Mouse (Mus musculus) cerebellum, adult 11 months (tissue): ENCODE measurements around the gene Btbd10.
A peak's percentile ranks its signal among the peaks of the same experiment; 100 is the strongest.

ENCODE experiments used
- DNase-seq: peaks from one replicate; pipeline ENCODE4 v3.0.0; 2022

The Btbd10 gene

GRCm38 (mm10) chr7:113368746-113369619 is at the start of gene Btbd10:
Gene Btbd10 (minus strand): TSS chr7:113369392.
- peak; percentile 96 for DNase-seq

DNA sequence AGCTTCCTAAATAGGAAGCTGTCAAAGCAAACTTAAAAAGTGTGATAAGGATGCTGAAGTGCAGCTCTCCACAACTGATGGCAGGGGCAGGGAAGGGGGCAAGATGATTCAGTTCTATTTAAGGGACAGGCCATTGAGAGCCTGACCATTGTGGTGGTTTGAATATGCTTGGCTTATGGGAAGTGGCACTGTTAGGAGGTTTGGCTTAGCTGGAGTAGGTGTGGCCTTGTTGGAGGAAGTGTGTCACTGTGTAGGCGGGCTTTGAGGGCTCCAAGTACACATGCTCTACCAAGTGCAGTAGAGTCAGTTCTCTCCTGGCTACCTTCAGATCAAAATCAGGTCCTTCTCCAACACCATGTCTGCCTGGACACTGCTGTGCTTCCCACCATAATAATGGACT is 47.3 kb upstream of the Btbd10 start:
- DNase-seq, result no peak

- DNase-seq, result no peak
These were observed 46.1 kb upstream of the Btbd10 start for GRCm38 (mm10) chr7:113415256-113415655.

DNA sequence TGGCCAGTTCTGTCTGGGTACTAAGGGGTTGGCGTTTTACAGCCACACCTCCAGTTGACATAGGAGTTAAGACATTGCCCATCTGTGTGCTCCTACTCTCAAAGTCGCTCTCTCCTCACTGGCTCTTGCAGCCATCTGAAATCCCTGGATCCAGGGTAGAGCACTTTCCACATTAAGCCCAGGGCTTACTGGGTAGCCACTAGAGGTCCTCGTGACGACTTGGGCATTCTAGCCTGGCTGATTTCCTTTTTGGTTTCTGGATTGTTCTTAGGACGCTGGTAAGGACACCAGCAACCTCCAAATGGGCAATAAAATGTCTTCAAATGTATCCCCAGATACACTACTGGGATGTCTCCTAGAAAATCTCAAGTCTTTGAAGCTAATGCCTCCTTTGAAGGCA is 39.5 kb upstream of the Btbd10 start:
- no peak for DNase-seq

- DNase-seq, result no peak
These were observed 28.9 kb upstream of the Btbd10 start for GRCm38 (mm10) chr7:113398083-113398482.

DNA sequence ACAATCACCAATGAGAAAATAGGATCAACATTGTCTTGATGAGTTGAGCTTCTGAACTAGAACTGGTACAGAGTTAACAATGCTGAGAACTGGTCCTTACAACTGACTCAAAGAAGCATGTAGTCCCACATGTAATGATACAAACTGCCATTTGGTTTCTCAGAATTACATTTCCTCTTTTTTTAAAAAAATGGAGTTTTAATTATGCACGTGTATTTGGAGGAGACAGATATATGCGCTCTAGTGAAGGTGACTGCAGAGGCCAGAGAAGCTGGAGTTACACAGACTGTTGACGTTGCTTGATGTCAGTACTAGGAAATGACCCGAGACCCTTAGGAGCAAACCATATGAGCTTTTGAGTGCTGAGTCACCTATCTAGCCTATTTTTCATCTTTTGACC is 27.5 kb upstream of the Btbd10 start:
- DNase-seq, result no peak

GRCm38 (mm10) chr7:113391619-113392018 is 22.4 kb upstream of the Btbd10 start:
- DNase-seq, result no peak

DNA sequence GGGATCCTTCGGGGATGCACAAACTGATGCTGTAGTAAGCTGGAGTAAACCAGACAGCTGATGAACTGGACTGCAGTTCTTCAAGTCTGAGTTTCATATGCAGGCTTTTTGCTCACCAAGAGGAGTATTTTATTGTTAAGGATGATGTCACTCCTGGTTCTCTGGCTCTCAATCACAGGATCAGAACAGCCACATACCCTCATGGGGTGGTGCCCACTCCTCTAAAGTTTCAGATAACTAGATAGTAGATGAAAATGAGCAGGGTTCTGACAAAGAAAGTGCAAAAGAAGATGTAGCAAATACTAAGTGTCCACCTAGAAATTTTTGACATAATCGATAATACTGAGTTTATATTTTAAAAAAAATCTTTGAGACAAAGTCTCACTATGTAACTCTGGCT is 19.3 kb upstream of the Btbd10 start, which contains the start of gene Pth:
Pth (minus strand) TSS at position 101 of the 400 bp plus-strand sequence.
- DNase-seq, result no peak

GRCm38 (mm10) chr7:113377875-113378658 is 8.9 kb upstream of the Btbd10 start:
- DNase-seq, result peak; percentile 48

DNA sequence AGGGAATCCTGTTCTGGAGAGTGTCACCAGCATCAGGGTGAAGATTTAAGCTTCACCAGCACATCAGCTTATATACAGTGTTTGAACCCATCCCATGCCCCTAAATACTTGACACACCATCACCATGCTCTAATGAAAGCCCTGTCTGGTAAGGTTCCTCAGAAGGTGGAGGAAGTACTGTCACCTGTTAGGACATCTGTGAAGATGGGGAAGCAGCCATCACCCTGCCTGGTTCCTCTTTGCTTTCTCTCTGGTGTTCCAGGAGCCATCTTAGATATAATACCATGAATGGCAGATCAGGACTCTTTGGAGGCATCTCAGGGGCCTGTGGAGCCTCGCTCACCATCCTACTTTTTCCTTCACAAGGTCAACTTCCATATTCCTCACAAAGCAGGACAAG is 3.5 kb upstream of the Btbd10 start:
- DNase-seq, result no peak

DNA sequence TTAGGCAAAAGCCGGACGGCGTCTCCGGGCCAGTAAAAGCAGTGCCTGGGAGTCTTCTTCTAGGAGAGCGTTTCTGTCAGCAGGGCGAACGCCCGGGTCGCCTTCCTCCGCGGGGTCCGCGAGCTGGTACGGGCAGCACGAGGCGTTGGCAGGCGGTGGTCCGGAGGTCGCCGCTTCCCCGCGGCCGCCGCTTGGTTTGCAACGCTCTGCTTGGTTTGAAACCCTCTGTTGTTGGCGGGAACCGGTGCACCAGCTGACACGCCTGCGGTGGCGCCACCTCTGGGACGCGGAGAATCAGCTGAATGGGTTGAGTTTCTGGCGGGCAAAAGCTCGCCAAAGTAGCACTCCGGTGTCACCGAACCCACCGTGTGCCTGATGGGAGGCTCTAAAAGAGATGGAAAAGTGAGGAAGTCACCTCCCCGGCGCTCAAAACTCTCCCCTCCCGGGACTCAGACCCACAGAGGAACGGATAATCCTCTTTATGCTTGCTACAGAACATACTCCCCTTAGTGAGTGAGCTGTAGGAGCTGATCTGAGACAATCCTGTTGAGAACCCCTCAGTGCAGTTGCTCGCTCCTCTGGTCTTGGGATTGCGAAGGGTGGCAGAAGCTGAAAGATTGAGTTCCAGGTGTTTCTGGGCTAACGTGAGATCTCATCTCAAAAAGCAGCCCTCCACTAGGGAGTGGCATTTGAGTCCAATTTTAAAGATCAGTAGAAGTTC is 588 bp upstream of the Btbd10 start:
- no peak for DNase-seq

DNA sequence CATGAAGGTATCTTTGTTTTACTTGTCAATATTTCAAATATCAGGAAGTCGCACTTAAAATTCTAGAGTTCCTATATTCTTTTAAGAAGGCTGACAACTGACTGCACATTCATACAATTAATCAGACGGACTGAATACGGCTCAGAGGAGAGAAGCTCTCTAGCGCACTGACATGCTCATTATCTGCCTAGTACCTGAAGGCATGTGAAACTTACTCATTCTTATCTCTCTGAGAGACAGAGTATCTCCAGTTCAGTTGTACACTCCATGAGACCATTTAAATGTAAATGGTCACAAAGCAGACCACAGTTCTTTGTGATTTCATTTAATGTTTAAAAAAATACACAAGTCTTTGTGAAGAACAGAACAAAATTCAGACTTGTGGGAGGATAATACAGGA is 1.8 kb downstream of the Btbd10 start:
- DNase-seq, result no peak

GRCm38 (mm10) chr7:113349089-113349488 is 20.1 kb downstream of the Btbd10 start:
- no peak for DNase-seq

GRCm38 (mm10) chr7:113347694-113348093 is 21.5 kb downstream of the Btbd10 start:
- DNase-seq, result no peak

DNA sequence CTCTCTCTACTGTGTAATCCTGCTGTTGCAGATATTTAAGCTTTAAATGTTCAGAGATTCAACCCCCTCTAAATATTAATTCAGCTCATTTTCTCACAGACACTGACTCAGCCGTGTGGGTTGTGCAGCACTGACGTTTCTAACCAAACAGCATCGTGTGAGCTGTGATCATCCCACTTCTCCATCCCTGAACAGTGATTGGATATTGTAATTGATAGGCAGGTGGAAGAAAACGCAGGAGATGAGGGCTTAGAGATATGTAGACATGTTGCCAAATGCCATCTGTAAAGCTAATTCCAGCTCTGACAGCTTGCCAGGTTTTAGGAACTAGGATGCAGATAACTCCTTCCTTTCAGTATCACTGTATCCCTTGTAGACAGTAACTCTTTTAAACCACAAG is 21.9 kb downstream of the Btbd10 start:
- peak; percentile 78 for DNase-seq

GRCm38 (mm10) chr7:113335250-113335649 is 33.9 kb downstream of the Btbd10 start:
- DNase-seq, result no peak

DNA sequence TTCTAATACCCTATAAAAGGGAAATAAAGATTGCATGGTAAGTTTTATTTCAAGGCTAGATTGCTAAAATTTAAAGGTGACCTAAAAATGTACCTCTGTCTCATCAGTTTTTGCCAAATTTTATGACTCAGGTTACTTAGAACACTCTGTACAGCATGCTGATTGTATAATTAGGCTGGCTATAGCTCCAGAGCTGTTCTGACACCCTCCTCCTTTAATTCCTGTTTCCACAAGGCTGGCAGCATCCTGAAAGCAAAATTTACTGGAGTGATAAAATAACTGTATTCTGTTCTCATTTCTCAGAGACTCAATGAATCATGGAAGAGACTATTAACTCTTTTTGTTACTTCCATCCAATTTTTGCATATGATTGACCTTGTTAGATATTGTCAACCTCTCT is 35.2 kb downstream of the Btbd10 start:
- no peak for DNase-seq

- no peak for DNase-seq
These were observed 49.1 kb downstream of the Btbd10 start for GRCm38 (mm10) chr7:113320128-113320527.

DNA sequence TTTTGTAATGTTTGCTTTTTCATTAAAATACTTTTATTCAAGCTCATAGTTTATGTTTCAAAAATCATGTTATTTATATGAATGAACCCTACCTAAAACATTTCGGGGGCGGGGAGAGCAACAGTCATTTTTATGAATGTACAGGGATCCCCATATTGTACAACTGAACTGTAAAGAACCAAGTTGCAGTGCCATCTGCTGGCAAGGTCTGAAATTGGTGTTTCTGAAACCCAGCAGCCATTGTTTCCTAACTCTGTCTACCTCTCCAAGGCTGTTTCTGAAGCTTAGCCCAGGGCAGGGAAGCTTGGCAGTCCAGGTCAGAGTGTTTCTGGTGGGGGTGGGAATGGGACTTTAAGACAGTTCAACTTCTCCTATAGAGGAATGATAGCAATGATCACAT is 57.4 kb downstream of the Btbd10 start:
- DNase-seq, result peak; percentile 54

DNA sequence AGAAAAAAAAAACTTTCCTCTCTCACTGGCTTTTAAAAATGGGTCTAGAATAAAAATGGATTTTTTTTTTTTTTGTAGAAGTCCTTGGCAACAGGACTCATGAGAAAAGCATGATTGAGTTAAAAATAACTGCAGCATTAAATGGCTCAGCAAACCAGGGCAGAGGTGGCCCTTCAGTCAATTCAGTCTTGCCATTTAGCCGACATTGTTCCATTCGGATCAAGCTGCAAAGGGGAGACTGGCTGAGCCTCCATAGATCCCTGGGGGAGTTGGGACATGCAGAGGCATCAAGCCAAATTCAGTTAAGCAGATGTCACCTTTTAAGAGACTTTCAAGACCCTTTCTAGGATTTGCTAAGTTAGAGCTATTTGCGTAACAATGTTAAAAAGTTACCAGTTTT is 59.1 kb downstream of the Btbd10 start:
- DNase-seq, result no peak

DNA sequence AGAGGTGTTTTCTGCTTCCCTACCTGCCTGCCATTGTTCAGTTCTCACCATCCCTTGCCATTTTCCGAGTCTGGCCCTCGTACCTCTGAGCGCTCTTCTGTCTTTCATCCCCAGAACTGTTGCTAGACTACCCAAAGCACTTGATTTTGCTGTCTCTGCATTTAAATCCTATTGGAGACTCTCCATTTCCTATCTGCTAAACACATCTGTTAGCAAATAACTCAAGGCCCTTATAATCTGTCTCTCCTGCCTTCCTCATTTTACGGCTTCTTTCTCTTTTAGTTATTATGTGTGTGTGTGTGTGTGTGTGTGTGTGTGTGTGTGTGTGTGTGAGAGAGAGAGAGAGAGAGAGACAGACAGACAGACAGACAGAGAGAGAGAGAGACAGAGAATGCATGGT is 71.4 kb downstream of the Btbd10 start:
- no peak for DNase-seq

DNA sequence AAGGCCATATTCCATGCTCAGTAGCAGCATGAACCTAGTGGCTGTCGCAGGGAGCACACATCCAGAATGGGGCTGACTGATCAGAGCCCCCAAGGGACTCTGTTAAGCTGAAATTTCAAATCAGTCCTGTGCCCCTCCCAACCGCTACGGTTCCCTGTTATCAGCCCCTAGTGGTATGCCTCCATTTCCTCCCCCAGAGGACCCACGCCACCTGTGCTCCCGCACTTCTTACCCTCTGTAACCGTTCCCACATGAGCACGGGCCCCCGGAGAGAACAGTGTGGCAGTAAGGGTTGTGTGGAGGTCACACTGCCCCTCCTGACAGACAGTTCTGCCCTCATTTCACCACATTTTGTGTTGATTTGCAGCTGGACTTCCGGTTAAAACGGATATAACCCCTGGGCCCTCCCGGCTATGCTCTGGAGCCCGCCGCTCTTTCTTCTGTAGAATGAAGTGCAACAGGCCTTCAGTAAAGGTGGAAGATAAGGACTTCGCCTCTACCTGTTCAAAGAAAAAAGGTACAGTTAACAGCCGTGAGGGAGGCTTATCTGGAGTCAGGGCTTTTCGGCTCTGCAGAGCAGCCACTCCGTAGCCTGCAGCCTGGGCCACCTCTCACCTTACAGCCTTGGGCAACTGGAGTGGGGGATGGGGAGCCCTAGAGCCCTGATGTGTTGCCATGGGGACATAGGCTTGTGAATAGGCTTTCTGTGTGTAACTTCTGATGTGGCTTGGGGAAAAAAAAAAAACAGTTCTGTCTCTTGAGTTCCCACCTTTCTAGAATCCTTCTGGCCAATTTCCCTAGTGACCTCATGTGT is 73.9 kb downstream of the Btbd10 start:
- DNase-seq, result no peak
